Mouse (Mus musculus) layer of hippocampus, postnatal 36 days (tissue): ENCODE measurements at regions not wholly inside any gene's neighbourhood (a gene's known extent, or its start where the extent isn't known, plus 50 kb on each side); places are given as distances from the start of the nearest gene placed in this dataset.
"Not testable (repeated sequence)": the region's sequence is repeated elsewhere in the genome, so short reads cannot be mapped to it uniquely, and the experiment has no call there.

Source experiments
- DNase-seq, 2 experiments: peaks; one replicate each; pipeline ENCODE4 v3.0.0; 2022

DNA sequence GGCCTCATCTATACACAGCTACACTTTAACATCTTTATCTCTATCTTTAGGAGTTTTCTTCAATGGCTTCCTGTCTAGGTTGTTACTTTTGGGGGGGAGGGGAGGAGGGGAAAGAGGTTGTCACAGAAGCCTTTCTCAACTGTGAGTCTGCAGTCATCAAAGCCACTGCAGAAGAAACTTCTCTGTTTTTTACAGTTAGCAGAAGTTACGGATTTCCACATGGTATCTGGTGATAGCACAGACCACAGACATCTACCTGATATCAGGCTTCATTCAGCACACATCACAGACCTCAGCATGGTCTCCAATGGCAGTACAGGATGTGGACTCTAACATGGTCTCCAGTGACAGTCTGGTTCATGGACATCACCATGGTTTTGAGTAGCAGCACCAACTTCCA is 234.8 kb upstream of the Adarb2 start:
- DNase-seq: no peak

DNA sequence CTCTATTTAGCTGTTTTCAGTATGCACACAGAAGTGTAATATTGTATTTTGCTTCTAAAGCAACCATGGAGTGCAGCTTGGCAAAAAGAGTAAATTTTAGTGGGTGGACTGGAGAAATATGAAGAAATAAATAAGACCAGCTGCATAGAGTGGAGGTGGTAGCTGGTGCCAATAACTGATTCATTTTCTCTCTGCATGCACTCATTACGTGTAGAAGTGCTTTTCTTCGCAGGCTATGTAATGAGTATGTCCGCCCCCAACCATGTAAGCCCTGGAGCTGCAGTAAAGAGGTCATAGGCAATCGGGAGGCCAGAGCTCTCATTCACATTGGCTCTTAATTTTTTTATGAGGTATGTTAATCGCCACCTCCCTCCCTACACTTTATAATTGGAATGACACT is 208.5 kb upstream of the Adarb2 start:
- DNase-seq: peak in 1 of 2 experiments; percentile 1

DNA sequence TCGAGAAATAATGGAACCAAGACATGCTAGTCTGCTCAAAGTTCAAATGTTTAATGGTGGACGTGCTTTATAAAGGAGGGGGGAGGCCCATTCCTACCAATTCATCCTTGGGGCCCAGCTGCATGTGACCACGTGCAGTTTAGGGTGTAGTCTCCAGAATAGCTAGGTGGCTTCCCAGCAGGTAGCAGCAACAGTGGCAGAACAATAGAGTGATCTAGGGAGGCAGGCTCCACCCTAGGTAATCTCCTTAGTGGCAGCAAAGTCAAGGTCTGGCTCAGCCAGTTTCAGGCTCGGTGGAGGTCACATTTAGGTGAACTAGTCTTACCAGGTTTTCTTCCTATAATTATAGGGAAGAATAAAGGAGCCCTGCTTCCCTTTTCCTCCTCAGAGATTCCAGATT is 172.6 kb upstream of the Adarb2 start:
- not testable (repeated sequence) for DNase-seq

DNA sequence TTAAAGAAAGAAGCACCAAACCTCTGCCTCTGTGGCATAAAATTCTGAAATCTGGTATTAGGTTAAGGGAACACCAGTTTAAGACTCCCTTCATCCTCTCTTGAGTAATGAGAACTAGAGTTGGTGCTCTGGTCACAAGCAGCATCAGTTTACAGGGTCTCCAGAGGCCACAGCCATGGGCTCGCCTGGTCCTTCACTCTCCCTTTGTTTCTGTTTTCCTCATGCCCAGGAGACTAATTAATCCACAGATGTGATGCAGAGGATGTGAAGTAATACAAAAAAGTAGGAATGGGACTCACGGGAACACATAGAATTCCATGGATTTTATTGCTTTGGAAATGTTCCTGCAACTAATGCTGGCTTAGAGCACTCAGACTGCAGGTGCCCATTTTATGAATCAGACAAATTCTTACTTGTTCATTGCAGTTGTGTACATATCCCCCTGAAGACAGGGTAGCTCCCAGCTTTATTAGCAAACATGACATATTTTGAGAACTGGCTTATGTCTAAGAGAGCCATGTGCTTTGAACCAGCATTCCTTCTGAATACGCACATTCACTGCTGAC is 151.7 kb upstream of the Adarb2 start:
- DNase-seq: no peak

DNA sequence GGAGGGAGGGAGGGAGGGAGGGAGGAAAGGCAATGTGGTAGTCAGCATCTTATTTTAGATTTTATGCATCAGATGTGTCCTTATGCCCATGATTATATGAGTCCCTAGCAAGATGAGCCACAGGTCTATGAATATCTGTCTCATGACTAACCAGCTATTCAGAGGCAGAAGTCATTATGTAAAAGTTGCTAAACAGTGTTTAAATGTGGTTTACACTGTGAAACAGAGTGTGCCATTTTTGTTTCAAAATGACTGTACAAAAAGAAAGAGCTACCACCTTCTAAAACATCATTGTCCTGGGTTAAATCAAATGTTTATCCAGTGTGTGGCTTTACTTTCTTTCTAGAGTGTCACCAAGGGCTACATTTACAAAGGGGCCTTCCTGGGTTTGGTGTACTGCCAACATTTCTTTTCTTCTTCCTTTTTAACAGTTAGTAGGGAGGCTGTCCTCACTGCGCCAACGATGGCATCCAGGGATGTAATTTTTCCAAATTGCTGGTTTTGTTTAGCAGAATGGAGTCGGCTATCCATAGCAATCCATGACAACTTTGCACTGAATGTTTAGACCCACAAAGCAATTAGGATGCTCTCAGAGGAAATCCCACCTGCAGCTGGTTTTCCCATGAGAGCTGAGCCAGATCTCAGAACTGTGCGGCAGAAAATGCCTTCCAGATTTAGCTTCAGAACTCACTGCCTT is 146.4 kb upstream of the Adarb2 start:
- DNase-seq: no peak

DNA sequence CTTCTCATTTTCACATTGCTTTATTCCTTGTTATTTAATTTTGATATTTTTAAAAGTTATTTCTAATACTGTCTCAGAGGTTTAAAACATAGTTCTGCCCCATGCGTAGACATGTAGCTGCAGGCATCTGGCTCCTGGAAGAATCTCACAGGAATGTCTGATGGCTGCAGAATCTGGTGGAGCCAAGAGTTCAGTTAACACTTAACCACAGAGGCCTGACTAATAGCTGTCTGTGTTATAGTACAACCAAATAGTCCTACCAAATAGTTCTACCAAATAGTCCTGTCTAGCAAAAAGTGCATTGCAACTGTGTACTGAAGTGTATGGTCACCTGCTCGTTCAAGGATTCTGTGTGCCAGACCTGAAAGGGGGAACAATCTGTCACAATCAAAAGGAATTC is 115.5 kb upstream of the Adarb2 start:
- DNase-seq: no peak

DNA sequence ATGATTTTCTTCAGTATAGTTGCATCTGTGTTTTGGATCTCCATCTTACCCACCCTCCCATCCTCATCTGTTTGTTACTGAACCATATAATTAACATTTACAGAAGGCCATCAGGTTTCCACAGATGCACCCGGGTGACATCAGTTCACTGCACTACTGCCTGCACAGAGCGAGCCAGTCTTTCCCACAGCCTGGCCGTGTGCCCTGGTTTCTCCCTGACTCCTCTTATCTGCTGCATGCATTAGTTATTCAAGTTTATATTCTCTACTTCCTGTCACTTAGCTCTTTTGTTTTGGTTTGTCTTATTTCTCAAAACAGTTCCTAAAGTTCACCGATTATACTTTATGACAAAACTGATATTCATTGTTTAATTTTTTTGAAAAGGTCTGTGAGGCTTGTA is 113.1 kb upstream of the Adarb2 start:
- DNase-seq: no peak

DNA sequence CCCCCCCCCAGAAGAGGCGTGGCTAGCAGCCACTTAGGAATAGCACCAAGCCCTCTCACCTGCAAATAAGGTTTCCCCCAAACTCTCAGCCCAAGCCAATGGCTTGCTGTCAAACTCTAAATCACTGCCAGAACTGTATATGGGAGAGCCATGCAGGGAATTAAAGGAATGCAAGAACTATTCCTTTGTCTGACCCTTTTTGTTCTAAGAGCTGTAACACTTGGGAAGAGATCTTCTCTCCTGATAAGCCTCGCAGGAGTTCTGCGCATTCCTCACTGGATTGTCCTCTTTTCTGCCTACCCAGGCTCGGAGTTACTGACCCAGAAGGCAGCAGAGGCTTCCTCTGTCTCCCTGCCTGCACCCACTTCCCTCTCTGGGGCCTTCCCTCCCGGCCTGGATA is 94.0 kb upstream of the Adarb2 start:
- no peak for DNase-seq

DNA sequence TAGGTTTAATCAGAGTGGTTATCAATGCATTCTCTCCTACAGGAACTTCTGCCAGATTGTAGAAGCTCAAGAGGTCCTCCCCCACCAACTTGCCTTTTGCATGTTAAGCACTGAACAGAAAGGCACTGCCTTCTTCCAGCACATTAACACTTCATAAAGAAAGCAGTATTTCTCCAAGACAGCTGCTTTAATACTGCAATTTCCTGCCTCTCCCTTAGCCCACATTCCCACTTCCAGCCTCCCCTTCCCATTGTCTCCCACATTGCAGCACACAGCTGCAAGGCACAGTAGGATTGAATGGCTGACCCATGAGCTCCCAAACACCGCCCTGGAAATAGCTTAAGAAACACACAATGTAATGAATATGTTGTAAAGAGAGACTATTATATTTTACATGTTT is 89.7 kb upstream of the Adarb2 start:
- no peak for DNase-seq

DNA sequence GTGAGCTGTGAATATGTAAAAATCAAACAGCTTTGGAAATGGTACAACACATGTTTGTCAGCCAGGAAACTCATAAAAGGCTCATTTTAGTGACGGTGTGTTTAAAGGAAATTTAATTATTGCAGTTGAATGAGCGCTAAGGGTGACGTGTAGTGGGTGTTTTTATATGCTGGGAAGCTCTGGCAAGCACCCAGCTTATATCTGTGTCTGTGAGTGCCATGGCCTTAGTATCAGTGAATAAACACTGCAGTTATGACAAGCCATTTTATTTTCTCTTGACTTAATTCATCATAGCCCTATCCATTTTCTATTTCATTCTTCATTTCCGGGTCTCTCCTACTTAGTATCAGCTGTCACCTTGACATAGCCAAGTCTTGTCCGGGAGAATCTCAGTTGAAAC is 83.7 kb upstream of the Adarb2 start:
- DNase-seq: no peak

DNA sequence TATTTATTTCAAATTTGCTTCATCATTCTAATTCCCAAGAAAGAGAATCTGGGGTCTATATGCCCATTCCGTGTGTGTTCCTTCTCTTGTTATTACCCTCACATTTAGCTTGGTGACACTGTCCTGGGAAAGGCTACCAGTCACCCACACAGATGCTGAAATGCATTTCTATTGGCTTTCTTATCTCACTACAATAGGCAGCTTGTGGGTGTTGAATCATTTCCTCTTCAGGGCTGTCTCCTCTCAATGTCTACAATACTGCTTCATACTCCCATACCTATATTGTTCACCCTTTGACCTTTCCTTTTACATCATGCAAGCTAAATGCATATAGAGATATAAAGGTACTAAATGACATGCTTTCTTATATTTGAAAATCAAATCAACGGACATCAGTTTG is 82.7 kb upstream of the Adarb2 start:
- no peak for DNase-seq

DNA sequence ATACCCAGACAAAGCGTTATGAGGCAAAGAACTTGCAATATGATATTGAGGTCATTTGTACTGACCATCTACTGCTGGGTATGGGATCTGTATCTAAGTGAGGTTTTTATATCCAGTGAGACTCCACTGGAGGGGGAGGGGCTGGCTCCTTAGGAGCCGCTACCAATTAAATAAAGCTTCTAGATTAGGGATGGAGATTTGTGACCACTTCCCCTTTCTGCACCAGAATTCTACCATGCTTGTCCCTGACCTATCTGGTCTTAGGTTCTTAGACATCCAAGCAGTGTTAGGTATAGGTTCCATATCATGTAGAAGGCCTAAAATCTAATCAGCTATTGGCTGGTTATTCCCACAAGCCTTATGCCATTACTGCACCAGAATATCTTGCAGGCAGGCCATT is 67.9 kb upstream of the Adarb2 start:
- no peak for DNase-seq

DNA sequence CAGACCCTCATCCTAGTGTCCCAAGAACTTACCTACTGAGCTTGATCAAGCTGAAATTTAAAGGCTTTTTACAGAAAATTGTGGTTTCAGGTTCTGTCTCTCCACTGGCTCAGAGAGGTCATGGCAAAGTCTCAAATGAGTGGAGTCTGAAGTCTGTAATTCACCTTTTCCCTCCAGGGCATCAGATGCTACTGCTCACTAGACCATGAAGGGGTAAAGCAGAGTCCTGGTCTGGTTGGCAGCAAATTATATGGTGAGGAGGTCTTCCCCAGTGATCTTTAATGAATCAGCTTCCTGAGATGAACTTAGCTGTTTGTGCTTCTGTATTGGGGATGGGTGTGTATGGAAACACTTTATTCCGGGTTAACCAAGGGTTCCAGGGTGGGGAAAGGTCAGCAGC is 63.3 kb upstream of the Adarb2 start:
- no peak for DNase-seq

DNA sequence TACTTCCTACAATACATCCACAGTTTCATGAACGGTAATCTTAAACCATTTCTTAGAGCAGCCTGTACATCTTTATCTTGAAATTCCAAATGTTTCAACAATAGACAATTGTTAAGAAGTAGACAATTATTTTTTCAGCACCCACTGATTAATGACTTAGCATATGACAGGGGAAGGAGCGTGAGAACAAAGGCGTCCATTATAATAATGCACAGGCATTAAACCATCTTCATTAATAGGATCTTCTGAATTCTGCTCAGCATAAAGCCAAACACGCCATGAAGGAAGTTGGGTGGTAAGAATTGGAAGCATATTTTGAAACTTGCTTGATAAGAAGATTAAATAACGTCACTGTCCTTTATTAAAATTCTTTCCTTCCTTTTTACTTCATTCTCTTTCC is 50.5 kb upstream of the Adarb2 start:
- no peak for DNase-seq
